Mouse (Mus musculus): Measurements from ENCODE around the gene Ak2. TPM values are rescaled to one million over a fixed set of nuclear protein-coding genes. Genes with fewer than 3 reads are reported as not detected.

Ak2 gene
- polyA plus RNA-seq, 1 experiment from 2014 or later, result 173 TPM

GRCm38 (mm10) chr4:128997258-128997657, 5.5 kb downstream of the Ak2 start:
- WGBS, result 63% methylated on average over 8 of the region's 8 CpGs
- Histone ChIP-seq H3K4me1 (replicated peaks; ENCODE audit: insufficient read depth, low read length) (0 out of 2 replicates have a peak, but pooled peaks cover 20% of the 10 kb centered on the region), H3K4me2 (ENCODE audit: low read length) (no peak overlapping the region), H3K9me3 (replicated peaks; ENCODE audit: low read length) (no peaks in the 10 kb centered on the region), H3K27ac (no peak overlapping the region), H3K36me3 (ENCODE audit: insufficient read depth, low read length) (peaks cover 26% of the 10 kb centered on the region), H3K9ac (ENCODE audit: low read depth, low read length) (no peak overlapping the region), H3K4me3 (replicated peaks; ENCODE audit: low read depth, low read length) (no peak overlapping the region), H3K27me3 (ENCODE audit: insufficient read depth, low read length) (no peaks in the 10 kb centered on the region)
- TF ChIP-seq CTCF (IDR thresholded peaks at IDR 0.05; ENCODE audit: low read depth), result no peak
- ATAC-seq (replicated peaks; ENCODE audit: low FRiP score, low read depth) (no peak), DNase-seq (ENCODE audit: low spot score) (no peak)

- H3K36me3 ChIP-seq (ENCODE audit: insufficient read depth, low read length), result peaks cover 34% of the 10 kb centered on the region
- no peak overlapping the region for H3K27ac ChIP-seq
- DNase-seq (ENCODE audit: low spot score) (no peak), ATAC-seq (replicated peaks; ENCODE audit: low FRiP score, low read depth) (no peak)
- TF ChIP-seq CTCF (IDR thresholded peaks at IDR 0.05; ENCODE audit: low read depth), result no peak
- H3K27me3 ChIP-seq (ENCODE audit: insufficient read depth, low read length), result no peaks in the 10 kb centered on the region
- H3K4me3 ChIP-seq (replicated peaks; ENCODE audit: low read depth, low read length), result no peak overlapping the region
- H3K4me2 ChIP-seq (ENCODE audit: low read length), result no peak overlapping the region
- 49% methylated on average over 8 of the region's 8 CpGs for WGBS
- H3K4me1 ChIP-seq (replicated peaks; ENCODE audit: insufficient read depth, low read length), result 0 out of 2 replicates have a peak, but pooled peaks cover 20% of the 10 kb centered on the region
- H3K9me3 ChIP-seq (replicated peaks; ENCODE audit: low read length), result no peaks in the 10 kb centered on the region
- H3K9ac ChIP-seq (ENCODE audit: low read depth, low read length), result no peak overlapping the region
Observed at GRCm38 (mm10) chr4:128998401-128998800, 6.6 kb downstream of the Ak2 start.

GRCm38 (mm10) chr4:129000786-129001185, 9.0 kb downstream of the Ak2 start:
- Histone ChIP-seq H3K27ac (no peak overlapping the region), H3K27me3 (ENCODE audit: insufficient read depth, low read length) (no peaks in the 10 kb centered on the region), H3K9me3 (replicated peaks; ENCODE audit: low read length) (no peaks in the 10 kb centered on the region), H3K4me3 (replicated peaks; ENCODE audit: low read depth, low read length) (no peak overlapping the region), H3K4me2 (ENCODE audit: low read length) (no peak overlapping the region), H3K36me3 (ENCODE audit: insufficient read depth, low read length) (peaks cover 51% of the 10 kb centered on the region), H3K4me1 (replicated peaks; ENCODE audit: insufficient read depth, low read length) (0 out of 2 replicates have a peak, but pooled peaks cover 8% of the 10 kb centered on the region), H3K9ac (ENCODE audit: low read depth, low read length) (no peak overlapping the region)
- WGBS, result 71% methylated on average over 3 of the region's 3 CpGs
- ATAC-seq (replicated peaks; ENCODE audit: low FRiP score, low read depth) (no peak), DNase-seq (ENCODE audit: low spot score) (no peak)
- no peak for TF ChIP-seq CTCF (IDR thresholded peaks at IDR 0.05; ENCODE audit: low read depth)

GRCm38 (mm10) chr4:129003720-129004119, 12.0 kb downstream of the Ak2 start:
- no peak overlapping the region for H3K4me2 ChIP-seq (ENCODE audit: low read length)
- no peak for ATAC-seq (replicated peaks; ENCODE audit: low FRiP score, low read depth)
- TF ChIP-seq CTCF (IDR thresholded peaks at IDR 0.05; ENCODE audit: low read depth), result no peak
- H3K27me3 ChIP-seq (ENCODE audit: insufficient read depth, low read length), result no peaks in the 10 kb centered on the region
- no peak overlapping the region for H3K4me3 ChIP-seq (replicated peaks; ENCODE audit: low read depth, low read length)
- H3K36me3 ChIP-seq (ENCODE audit: insufficient read depth, low read length), result peaks cover 67% of the 10 kb centered on the region
- 73% methylated on average over 8 of the region's 8 CpGs for WGBS
- H3K9me3 ChIP-seq (replicated peaks; ENCODE audit: low read length), result no peaks in the 10 kb centered on the region
- H3K9ac ChIP-seq (ENCODE audit: low read depth, low read length), result no peak overlapping the region
- no peak overlapping the region for H3K27ac ChIP-seq
- 0 out of 2 replicates have a peak, but pooled peaks cover 2% of the 10 kb centered on the region for H3K4me1 ChIP-seq (replicated peaks; ENCODE audit: insufficient read depth, low read length)
- DNase-seq (ENCODE audit: low spot score), result no peak

GRCm38 (mm10) chr4:129008006-129008519, 16.3 kb downstream of the Ak2 start:
- peaks cover 6% of the 10 kb centered on the region; the same call in 1 of the 2 replicates for H3K4me1 ChIP-seq (replicated peaks; ENCODE audit: insufficient read depth, low read length)
- H3K4me3 ChIP-seq (replicated peaks; ENCODE audit: low read depth, low read length), result no peak overlapping the region
- H3K9me3 ChIP-seq (replicated peaks; ENCODE audit: low read length), result no peaks in the 10 kb centered on the region
- TF ChIP-seq CTCF (IDR thresholded peaks at IDR 0.05; ENCODE audit: low read depth), result no peak
- H3K27ac ChIP-seq, result no peak overlapping the region
- no peak overlapping the region for H3K4me2 ChIP-seq (ENCODE audit: low read length)
- H3K27me3 ChIP-seq (ENCODE audit: insufficient read depth, low read length), result no peaks in the 10 kb centered on the region
- 76% methylated on average over 12 of the region's 12 CpGs for WGBS
- no peak overlapping the region for H3K9ac ChIP-seq (ENCODE audit: low read depth, low read length)
- DNase-seq (ENCODE audit: low spot score), result no peak
- no peak for ATAC-seq (replicated peaks; ENCODE audit: low FRiP score, low read depth)
- peaks cover 45% of the 10 kb centered on the region for H3K36me3 ChIP-seq (ENCODE audit: insufficient read depth, low read length)

- Histone ChIP-seq H3K4me2 (ENCODE audit: low read length) (no peak overlapping the region), H3K27ac (no peak overlapping the region), H3K36me3 (ENCODE audit: insufficient read depth, low read length) (peaks cover 39% of the 10 kb centered on the region), H3K9ac (ENCODE audit: low read depth, low read length) (no peak overlapping the region), H3K4me1 (replicated peaks; ENCODE audit: insufficient read depth, low read length) (peaks cover 6% of the 10 kb centered on the region; the same call in 1 of the 2 replicates), H3K4me3 (replicated peaks; ENCODE audit: low read depth, low read length) (no peak overlapping the region), H3K27me3 (ENCODE audit: insufficient read depth, low read length) (no peaks in the 10 kb centered on the region), H3K9me3 (replicated peaks; ENCODE audit: low read length) (no peaks in the 10 kb centered on the region)
- peak; percentile 75 for DNase-seq (ENCODE audit: low spot score)
- TF ChIP-seq CTCF (IDR thresholded peaks at IDR 0.05; ENCODE audit: low read depth), result no peak
- no peak for ATAC-seq (replicated peaks; ENCODE audit: low FRiP score, low read depth)
- WGBS, result 53% methylated on average over 3 of the region's 3 CpGs
Observed at GRCm38 (mm10) chr4:129008672-129009071, 16.9 kb downstream of the Ak2 start.

GRCm38 (mm10) chr4:129009521-129009920, 17.8 kb downstream of the Ak2 start:
- TF ChIP-seq CTCF (IDR thresholded peaks at IDR 0.05; ENCODE audit: low read depth), result no peak
- H3K36me3 ChIP-seq (ENCODE audit: insufficient read depth, low read length), result peaks cover 34% of the 10 kb centered on the region
- ATAC-seq (replicated peaks; ENCODE audit: low FRiP score, low read depth) (0 out of 2 replicates have a peak, but pooled peaks have one; percentile 19), DNase-seq (ENCODE audit: low spot score) (peak; percentile 85)
- H3K9ac ChIP-seq (ENCODE audit: low read depth, low read length), result no peak overlapping the region
- no peaks in the 10 kb centered on the region for H3K9me3 ChIP-seq (replicated peaks; ENCODE audit: low read length)
- no peak overlapping the region for H3K4me3 ChIP-seq (replicated peaks; ENCODE audit: low read depth, low read length)
- H3K4me2 ChIP-seq (ENCODE audit: low read length), result no peak overlapping the region
- H3K27me3 ChIP-seq (ENCODE audit: insufficient read depth, low read length), result no peaks in the 10 kb centered on the region
- 51% methylated on average over 5 of the region's 5 CpGs for WGBS
- H3K27ac ChIP-seq, result peak overlapping the region; percentile 50; the same call in 1 of the 2 replicates
- H3K4me1 ChIP-seq (replicated peaks; ENCODE audit: insufficient read depth, low read length), result peaks cover 6% of the 10 kb centered on the region; the same call in 1 of the 2 replicates

Measured in kidney, postnatal 0 days (tissue).